Mouse (Mus musculus): Measurements from ENCODE around the gene Gm16368. TPM values are rescaled to one million over a fixed set of nuclear protein-coding genes. Genes with fewer than 3 reads are reported as not detected.
"Not testable (repeated sequence)": the region's sequence is repeated elsewhere in the genome, so short reads cannot be mapped to it uniquely, and the experiment has no call there.

The Gm16368 gene
- not detected for total RNA-seq (2021)

DNA sequence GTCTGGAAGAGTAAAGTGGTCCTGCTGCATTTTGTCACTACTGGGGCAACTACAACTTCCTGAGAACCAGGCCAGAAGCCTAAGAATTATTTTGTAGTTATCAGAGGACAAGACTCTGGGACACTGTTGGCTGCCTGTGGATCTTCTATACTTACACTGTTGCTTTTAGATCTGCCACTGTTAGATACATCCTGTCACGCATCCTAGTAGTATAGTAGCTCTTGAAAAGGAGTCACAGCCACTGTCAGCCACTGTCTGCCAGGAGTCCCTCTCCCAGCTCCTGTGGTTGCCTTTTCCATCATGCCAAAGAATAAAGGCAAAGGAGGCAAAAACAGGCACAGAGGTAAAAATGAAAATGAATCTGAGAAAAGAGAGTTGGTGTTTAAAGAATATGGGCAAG is at the start of gene Gm16368:
Gene Gm16368 (plus strand): TSS at position 301 of the 400 bp plus-strand sequence.
- intact Hi-C loops (cut with DNase I); DNase-seq (ENCODE audit: low spot score in 2 of 2): not testable (repeated sequence)

DNA sequence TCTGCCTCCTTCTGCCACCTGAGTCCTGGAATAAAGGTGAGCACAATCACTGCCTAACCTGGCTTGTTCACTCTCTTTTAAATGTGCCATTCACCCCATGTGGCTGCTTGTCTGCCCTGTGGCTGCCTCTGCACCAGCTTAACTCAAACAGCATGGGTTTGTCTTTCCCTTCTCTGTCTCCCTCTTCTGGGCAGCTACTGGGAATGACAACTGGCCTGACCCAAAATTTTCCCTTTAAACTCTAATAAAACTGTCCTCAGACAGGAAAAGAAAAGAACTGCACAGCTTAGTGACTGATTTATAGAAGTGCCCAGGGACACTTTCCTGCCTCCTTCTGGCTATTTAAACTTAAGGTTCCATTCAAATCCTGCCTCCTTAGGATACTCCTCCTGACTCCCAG is 44.4 kb upstream of the Gm16368 start:
- intact Hi-C loops (cut with DNase I); DNase-seq (ENCODE audit: low spot score in 2 of 2): not testable (repeated sequence)

DNA sequence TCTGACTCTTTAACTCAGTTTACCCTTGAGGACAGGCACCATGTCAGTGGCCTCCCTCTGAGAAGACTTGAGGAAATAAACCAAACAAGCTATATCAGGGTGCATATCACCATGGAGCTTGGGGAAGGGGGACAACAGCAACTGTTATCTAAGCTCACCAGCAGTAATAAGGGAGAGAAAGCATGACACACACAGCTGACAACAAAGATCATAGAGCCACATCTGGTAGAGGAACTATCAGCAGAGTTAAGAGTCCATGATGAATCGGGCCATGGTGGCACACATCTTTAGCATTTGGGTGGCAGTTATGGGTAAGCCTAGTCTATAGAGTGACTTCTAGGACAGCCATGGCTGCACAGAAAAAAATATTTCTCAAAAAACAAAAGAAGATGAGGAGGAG is 43.8 kb upstream of the Gm16368 start:
- intact Hi-C loops (cut with DNase I), result loop anchor here (5.0 kb wide), 1 partner anchor 298 kb away; no protein-coding TSS in a partner anchor
- not testable (repeated sequence) for DNase-seq (ENCODE audit: low spot score in 2 of 2)

DNA sequence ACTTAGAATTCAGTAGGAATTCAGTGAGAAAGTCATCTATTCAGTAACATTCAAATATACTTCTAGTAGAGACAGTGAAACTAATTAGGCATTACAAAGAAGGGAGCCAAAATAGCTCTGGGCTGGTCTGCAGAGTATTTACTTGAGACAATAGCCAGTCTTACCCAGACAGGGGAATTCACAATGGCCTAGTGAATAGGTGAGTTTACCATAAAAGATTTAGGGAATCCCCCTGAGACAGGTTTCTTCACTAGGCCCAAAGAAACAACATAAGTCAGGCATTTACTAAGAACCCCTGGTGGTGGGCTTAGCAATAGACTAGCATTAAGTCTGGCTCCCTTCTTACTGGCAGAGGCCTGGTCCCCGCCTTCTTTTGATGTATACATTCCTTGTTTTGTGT is 38.3 kb upstream of the Gm16368 start:
- intact Hi-C loops (cut with DNase I); DNase-seq (ENCODE audit: low spot score in 2 of 2): not testable (repeated sequence)

Other genes starting within 250 kb of the Gm16368 start
- gene Gm2001, start 241.4 kb upstream of the Gm16368 start, total RNA-seq (2021), result not detected
- gene Gm2016, start 209.6 kb upstream of the Gm16368 start, total RNA-seq (2021), result not detected
- not detected for gene Gm2022, start 188.3 kb upstream of the Gm16368 start, total RNA-seq (2021)
- not detected for gene Gm2035, start 163.8 kb upstream of the Gm16368 start, total RNA-seq (2021)
- not detected for gene Gm2042, start 129.6 kb upstream of the Gm16368 start, total RNA-seq (2021)
- not detected for gene Gm2075, start 71.8 kb upstream of the Gm16368 start, total RNA-seq (2021)
- not detected for gene Gm6803, start 64.9 kb upstream of the Gm16368 start, total RNA-seq (2021)
- gene Gm2056, start 56.7 kb upstream of the Gm16368 start, total RNA-seq (2021), result not detected
- gene Gm10436, start 98.4 kb downstream of the Gm16368 start, total RNA-seq (2021), result not detected
- gene Gm8332, start 166.4 kb downstream of the Gm16368 start, total RNA-seq (2021), result not detected
- gene Gm5662, start 190.8 kb downstream of the Gm16368 start, total RNA-seq (2021), result not detected
- gene Gm5039, start 240.3 kb downstream of the Gm16368 start, total RNA-seq (2021), result not detected

Data from left cerebral cortex, postnatal 25 days (tissue).